Mouse (Mus musculus): ENCODE measurements around the gene Dusp28.

DNA sequence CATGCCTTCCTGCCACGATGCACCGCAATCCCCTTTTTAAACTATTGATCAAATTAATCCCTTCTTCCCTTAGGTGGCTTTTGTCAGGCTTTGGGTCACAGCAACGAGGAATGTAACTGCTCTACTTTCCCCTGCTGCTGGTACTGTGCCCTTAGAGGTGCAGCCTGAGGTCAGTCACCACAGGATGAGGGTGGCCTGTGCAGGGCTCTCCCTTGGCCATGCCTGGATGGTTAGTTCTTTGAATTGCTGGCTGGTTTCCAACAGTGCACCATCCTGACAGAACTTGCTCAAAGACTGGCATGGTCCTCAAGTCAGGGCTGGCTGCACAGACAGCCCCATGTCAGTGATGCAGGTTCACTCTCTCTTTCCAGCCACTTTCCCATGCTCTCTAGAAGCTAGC, 32.8 kb upstream of the Dusp28 start:
- TF ChIP-seq POLR2AphosphoS2 (IDR thresholded peaks at IDR 0.05; ENCODE audit: low read length) (no peak), MAX (IDR thresholded peaks at IDR 0.05; ENCODE audit: low read length) (no peak), E2F4 (IDR thresholded peaks at IDR 0.05; ENCODE audit: borderline replicate concordance, low read depth, low read length) (no peak), TBP (IDR thresholded peaks at IDR 0.05; ENCODE audit: low read depth, low read length) (no peak), MAZ (IDR thresholded peaks at IDR 0.05; ENCODE audit: low read depth, low read length) (no peak), CTCF (IDR thresholded peaks at IDR 0.05 in 2 of 3, conservative IDR thresholded peaks at IDR 0.05 in 1 of 3; ENCODE audit: control insufficient read depth in 1 of 3, insufficient read depth in 1 of 3, low read depth in 2 of 3, low read length in 3 of 3, poor library complexity in 1 of 3, severe bottlenecking in 1 of 3) (no peak), POLR2A (IDR thresholded peaks at IDR 0.05; ENCODE audit: control insufficient read depth in 1 of 2, insufficient read depth in 1 of 2, low read depth in 1 of 2, low read length in 2 of 2, poor library complexity in 1 of 2) (no peak), CHD1 (IDR thresholded peaks at IDR 0.05; ENCODE audit: low read depth, low read length) (no peak), EP300 (IDR thresholded peaks at IDR 0.05; ENCODE audit: low read depth in 1 of 2, low read length in 2 of 2) (no peak), GATA1 (IDR thresholded peaks at IDR 0.05; ENCODE audit: low read depth, low read length) (no peak), SIN3A (IDR thresholded peaks at IDR 0.05; ENCODE audit: low read length) (no peak), ZC3H11A (IDR thresholded peaks at IDR 0.05; ENCODE audit: low read depth, low read length) (no peak)

Data from MEL (cell line).